Comparison of ENCODE assay signal across 30 mouse cellular contexts in genomic region chr13:100067821-100068220, GRCm38 (mm10).
"Had no signal": no experiment of that assay in that cellular context is flagged by ENCODE, and none has a peak within 500 bp of the region (broad histone marks: within the 10 kb centered on the region; RNA-seq: fewer than 3 reads in every experiment).

No protein-coding gene starts in this region.

- H3K27me3 ChIP-seq: heart, embryonic 12.5 days; heart, embryonic 13.5 days; heart, embryonic 15.5 days; hindbrain, embryonic 12.5 days; hindbrain, embryonic 13.5 days; hindbrain, embryonic 15.5 days; intestine, embryonic 15.5 days; kidney, embryonic 15.5 days had no signal

- H3K9ac ChIP-seq: heart, embryonic 12.5 days; heart, embryonic 13.5 days; heart, embryonic 15.5 days; hindbrain, embryonic 12.5 days; hindbrain, embryonic 13.5 days; hindbrain, embryonic 14.5 days; hindbrain, embryonic 15.5 days; intestine, embryonic 15.5 days; kidney, embryonic 15.5 days had no signal

- H3K9me3 ChIP-seq: heart, embryonic 10.5 days; heart, embryonic 12.5 days; heart, embryonic 13.5 days; heart, embryonic 15.5 days; hindbrain, embryonic 10.5 days; hindbrain, embryonic 12.5 days; hindbrain, embryonic 13.5 days; hindbrain, embryonic 15.5 days; intestine, embryonic 15.5 days; kidney, embryonic 15.5 days had no signal

- H3K4me3 ChIP-seq: heart, embryonic 10.5 days; heart, embryonic 12.5 days; heart, embryonic 13.5 days; heart, embryonic 15.5 days; hindbrain, embryonic 10.5 days; hindbrain, embryonic 12.5 days; hindbrain, embryonic 13.5 days; hindbrain, embryonic 15.5 days; intestine, embryonic 15.5 days; kidney, embryonic 15.5 days; left cerebral cortex, adult 2 months had no signal

- H3K4me1 ChIP-seq: heart, embryonic 10.5 days; hindbrain, embryonic 10.5 days; hindbrain, embryonic 12.5 days; hindbrain, embryonic 13.5 days; hindbrain, embryonic 15.5 days; intestine, embryonic 15.5 days; kidney, embryonic 15.5 days had no signal

- DNase-seq: heart, postnatal 10 days; heart, postnatal 14 days; heart, postnatal 36 days; heart, postnatal 4 days; kidney, adult 11 months; kidney, adult 18-20 months; kidney, adult 2 months; kidney, adult 8-10 months; kidney, adult 9 months; kidney, postnatal 10 days; kidney, postnatal 14 days; kidney, postnatal 25 days; kidney, postnatal 36 days; kidney, postnatal 4 days; layer of hippocampus, adult 9-11 months; layer of hippocampus, postnatal 36 days had no signal

- H3K27ac ChIP-seq: heart, embryonic 10.5 days; heart, embryonic 13.5 days; heart, embryonic 15.5 days; hindbrain, embryonic 10.5 days; hindbrain, embryonic 12.5 days; hindbrain, embryonic 13.5 days; hindbrain, embryonic 14.5 days; hindbrain, embryonic 15.5 days; hindbrain, postnatal 0 days; intestine, embryonic 15.5 days; kidney, embryonic 15.5 days; kidney, postnatal 0 days; left cerebral cortex, adult 2 months had no signal
